Mouse (Mus musculus): ENCODE results near the gene Erbin.

Gene Erbin

DNA sequence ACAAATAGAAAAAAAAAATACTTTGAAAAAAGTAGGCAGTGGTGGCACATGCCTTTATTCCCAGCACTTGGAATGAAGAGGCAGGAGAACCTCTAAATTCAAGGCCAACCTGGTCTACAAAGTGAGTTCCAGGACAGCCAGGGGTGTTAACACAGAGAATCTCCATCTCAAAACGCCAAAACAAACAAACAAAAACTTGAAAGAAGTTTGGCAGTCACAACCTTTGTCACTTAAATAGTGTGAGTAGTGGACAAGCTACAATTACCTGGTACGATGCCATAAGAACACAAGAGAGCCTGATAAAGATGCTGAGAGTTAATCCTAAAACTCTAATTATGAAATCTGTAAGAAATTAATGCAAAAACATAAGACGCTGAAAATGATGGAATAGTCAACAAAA, 8.0 kb downstream of the Erbin start:
- no peak for DNase-seq (ENCODE audit: low spot score)

DNA sequence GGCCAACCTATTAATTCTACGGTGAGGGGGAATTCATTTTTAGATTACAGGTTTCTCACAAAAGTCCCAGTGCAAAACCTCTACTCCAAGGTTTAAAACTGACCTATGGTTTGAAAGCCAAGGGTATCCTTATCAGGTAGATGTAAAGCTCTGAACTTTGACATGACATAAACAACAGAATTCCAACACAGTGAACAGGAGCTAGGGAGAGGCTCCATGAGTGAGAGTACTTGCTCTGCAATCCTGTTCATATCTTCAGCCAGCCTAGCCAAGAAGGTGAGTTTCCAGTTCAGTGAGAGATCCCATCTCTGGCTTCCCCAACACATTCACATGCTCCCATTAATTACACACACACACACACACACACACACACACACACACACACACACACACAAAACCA, 9.7 kb downstream of the Erbin start:
- DNase-seq (ENCODE audit: low spot score), result no peak

DNA sequence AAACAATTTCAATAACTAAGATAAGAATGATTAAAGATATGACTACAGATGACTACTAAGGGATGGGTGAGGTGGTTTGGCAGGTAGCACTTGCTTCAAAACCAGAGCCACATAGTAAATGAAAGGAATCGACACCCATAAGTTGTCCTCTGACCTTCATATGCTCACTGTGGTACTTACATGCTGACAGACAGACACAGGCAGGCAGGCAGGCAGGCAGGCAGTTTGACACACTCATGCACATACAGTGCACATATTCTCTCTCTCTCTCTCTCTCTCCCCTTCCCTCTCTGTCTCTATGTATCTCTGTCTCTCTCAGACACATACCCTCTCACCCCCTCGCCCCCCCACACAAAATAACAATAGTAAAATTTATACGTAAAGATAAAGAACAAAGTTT, 10.4 kb downstream of the Erbin start:
- no peak for DNase-seq (ENCODE audit: low spot score)

DNA sequence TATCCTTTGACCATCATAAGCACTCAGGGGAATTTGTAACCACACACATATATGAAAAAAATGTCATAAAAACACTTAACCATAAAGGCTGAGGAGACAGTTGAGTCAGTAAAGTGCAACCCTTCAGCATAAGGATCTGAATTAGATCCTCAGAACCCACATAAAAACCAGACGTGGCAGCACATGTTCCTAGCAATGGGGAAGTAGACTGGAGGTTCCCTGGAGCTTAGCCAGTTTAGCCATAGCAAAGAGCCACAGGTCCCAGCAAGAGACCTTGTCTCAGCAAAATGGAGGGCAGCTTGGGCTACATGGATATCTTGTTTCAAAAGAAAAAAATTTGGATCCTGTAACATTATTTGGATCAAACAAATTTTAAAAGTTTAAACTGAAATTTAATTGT, 20.3 kb downstream of the Erbin start:
- no peak for DNase-seq (ENCODE audit: low spot score)

DNA sequence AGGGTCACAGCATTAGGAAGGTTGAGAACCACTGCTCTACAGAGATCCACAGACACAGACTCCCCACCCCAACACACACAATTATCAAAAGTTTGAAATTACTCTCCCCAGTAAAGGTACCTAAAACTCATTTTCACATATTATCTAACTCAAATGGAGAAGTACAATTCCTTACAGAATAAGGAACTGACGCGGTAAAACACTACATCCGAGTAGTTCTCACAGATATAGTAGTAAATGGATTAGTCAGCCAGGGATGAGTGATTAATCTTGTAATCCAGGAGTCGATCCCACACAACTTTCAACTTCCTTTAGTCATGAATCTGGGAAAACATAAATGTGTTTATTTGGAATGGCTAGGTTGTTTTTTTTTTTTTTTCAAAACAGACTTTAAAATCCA, 22.7 kb downstream of the Erbin start:
- DNase-seq (ENCODE audit: low spot score), result no peak

DNA sequence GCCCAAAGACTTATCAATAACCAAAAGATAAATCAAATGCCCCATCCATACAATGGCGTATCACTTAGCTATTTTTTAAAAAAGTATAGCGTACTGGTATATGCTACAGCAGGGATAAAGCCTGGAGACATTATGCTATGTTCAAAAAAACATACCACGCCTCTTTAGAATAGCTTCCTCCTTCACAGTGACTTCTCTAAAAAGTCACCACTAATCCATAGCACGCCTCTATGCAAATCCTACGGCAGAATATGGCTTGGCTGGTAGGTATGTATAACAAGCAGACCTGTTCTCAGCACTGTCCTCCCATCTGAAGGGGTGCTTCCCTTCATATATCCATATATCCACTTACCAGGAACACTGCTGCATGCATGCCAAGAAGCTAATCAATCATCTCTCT, 27.2 kb downstream of the Erbin start:
- no peak for DNase-seq (ENCODE audit: low spot score)

DNA sequence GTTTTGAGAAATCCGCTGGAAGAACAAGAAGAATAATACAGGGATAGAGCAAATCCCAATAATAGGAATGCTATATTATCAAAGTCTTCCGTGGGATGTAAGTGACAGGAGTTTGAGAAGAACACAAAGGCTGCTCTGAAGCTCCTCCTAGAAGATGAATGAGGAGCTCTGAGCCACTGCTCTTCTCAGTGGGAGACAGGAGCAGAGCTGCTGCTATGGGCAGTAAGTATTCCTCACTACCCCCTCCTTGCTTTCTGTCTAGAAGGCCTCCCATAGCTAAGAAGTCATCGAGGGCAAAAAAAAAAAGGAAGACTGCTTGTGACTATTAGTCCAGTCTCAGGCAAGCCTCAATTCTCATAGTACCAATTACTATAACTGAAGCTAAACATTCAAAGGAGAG, 30.3 kb downstream of the Erbin start:
- DNase-seq (ENCODE audit: low spot score), result no peak

DNA sequence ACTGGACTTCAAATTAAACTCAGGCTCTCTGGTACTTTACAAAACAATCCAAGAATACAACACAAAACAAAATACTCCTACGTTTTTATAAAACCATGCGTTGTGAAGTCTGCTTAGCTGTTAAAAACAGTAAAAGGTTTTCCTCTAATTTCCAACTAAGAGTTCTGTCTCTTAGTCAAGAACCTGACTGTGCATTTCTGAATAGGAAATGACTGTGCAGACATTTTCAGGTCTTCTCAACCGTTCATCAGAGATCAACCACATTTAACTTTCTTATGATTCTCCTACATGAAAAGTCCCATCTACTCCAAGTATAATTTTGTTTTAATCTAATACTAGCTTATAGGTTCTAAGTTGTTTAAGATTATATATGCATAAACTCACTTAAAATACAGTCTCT, 33.8 kb downstream of the Erbin start:
- no peak for DNase-seq (ENCODE audit: low spot score)

DNA sequence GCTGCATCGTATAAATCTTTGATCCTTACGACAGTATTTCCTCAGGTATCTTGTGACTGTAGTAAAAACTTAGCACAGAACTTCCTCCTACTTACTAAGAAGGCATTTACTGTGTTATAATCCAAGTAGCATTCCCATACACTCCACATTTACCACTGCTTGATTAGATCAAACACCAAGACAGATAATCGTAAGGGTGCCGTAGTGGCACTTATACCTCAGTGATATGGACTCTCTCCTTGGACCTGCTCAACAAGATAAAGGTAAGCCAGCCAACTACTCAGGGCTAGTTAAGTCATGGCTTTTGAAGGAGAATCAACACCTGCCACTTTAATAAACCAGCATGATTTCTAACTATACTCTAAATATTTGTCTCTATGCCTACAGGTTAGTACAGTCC, 39.1 kb downstream of the Erbin start:
- DNase-seq (ENCODE audit: low spot score), result no peak

DNA sequence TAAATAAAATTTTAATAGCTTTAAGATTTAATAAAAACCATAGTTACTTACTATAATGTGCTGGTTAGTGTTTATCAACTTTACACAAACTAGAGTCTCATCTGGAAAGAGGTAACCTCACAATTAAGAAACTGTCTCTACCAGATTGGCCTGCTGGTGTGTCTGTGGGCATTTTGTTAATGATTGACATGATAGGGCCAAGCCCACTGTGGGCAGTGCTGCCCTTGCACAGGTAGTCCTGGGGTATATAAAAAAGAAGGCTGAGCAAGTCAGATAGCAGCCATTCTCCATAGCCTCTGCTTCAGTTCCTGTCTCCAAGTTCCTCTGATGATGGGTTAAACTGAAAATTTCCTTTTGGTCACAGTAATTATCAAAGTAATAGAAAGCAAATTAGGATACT, 43.6 kb downstream of the Erbin start:
- DNase-seq (ENCODE audit: low spot score), result no peak

DNA sequence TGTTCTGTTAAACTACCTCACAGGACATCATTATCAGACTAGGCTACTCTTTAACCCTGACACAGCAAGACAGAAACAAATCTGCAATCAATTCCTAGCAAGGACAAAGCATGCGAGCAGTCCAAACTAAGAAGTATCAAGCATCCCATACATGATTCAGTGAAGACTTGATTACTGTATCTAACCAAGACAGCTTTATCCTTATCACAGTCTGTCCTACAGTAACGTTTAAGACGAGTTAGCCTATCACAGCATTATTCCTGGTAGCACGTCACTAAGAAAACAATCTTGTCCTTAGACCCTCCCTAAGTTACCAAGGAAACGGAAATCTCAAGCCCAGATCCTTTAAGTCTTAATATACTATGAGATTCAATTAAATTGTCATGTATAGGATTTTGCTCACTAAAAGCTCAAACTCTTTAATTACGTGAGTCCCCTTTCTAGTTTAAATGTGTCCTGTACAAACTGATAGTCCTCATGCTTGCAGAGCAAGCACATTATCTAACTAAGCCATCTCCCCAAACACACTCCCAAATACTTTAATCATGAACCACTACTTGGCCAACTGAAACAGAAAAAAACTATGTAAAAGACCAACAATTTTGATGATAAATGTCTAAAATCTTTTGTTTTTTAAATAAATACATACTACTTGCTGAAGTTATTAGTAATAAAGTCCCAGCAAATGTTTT, 44.3 kb downstream of the Erbin start:
- no peak for DNase-seq (ENCODE audit: low spot score)

DNA sequence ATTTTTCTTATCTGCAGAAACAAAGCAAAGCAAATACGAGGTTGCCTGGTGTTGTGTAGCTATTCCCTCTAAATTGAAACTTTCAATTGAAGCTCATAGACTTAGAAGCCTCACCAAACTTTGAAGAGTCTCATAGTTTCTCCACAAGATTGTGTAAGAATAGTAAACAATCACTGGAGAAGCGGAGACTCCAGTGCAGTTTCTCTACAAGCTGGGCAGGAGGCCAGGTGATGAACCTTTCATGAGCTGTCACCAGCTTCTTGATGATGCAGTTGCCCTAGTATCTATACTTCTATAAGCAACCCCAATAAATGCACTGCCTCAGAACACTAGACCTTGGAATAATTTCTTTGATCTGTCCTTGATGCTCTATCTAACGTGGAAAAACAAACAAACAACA, 49.5 kb downstream of the Erbin start:
- no peak for DNase-seq (ENCODE audit: low spot score)

DNA sequence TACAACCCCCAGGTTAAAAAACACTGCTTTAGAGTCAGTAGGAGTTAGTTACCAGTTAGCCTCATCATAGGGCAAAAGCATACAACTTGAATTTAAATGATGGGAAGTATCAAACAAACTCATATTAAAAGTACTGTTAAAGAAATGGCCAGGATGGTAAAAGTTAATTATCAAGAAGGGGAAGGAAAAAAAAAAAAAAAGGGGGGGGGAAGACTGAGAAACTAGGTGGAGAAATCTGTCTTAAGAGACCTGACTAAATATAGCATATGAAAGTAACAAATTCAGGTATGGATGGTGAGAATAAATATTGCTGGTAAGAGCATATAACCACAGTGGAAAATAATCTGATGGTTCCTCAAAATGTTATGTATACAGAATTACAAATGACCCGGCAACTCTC, 50.2 kb downstream of the Erbin start:
- no peak for DNase-seq (ENCODE audit: low spot score)

DNA sequence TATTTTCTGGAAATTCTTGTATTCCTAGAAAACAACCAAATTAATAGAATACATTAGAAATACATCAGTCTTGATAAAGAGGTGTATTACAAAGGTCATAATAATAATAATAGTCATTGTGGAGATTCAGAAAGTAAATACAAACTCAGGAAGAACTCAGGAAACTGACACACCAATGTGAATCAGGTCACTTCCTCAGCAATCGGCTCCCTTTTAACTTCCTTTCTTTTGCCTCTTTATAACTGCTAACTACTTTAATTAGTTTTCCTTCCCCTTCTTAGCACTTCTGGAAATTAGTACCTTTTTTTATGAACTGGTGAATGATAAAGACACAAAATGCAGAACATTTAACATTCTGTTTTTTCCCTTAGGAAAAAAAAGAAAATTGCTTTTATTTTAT, 51.4 kb downstream of the Erbin start:
- DNase-seq (ENCODE audit: low spot score), result no peak

DNA sequence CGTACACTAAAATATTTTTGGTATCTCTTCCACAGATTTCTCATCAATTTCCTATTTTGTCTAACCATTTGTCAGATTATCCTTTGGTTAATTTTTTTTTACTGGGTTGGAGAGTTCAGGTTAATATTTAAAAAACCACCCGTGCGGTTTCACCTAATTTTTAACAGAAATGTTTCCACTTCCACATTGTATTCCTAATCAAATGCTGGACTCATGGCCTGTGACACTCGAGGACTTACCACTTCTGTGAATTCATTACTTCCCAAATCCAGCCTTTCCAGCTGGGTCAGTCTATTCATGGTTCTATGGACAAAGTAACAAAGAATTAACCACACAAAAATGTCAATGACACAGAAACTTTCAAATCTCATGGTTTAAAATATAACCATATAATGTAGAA, 58.3 kb downstream of the Erbin start:
- DNase-seq (ENCODE audit: low spot score), result no peak

DNA sequence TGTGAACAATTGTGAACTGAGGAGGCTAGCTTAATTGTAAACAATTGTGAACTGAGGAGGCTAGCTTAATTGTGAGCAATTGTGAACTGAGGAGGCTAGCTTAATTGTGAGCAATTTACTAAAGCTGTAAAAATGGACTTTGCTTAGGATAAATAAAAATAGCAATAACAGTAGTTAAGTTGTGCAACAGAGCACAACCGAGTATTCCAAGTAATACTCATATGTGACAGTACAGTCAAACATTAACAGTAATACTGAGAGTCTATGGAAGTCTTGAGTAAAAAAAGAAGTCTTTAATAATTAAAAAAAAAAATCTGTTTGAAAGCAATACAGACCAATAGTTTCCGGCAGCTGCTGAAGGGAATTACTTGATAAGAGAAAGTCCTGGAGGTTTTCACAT, 61.3 kb downstream of the Erbin start:
- DNase-seq (ENCODE audit: low spot score), result no peak

DNA sequence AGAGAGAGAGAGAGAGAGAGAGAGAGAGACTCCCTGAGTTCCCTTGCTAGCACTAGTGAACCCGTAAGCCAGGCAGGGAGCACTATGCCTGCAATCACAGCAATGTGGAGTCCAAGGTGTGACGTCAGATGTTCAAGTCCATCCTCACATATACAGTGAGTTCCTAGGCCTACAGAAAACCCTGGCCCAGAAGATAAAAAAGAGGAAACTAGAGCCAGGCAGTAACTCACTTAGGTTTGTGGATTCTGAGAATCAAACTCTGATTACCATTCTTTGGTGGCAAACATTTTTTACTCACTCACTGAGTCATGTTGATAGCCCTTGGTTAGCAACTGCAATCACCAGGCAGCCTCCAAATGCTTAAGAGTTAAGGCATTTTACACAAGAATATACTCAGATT, 72.7 kb downstream of the Erbin start:
- no peak for DNase-seq (ENCODE audit: low spot score)

DNA sequence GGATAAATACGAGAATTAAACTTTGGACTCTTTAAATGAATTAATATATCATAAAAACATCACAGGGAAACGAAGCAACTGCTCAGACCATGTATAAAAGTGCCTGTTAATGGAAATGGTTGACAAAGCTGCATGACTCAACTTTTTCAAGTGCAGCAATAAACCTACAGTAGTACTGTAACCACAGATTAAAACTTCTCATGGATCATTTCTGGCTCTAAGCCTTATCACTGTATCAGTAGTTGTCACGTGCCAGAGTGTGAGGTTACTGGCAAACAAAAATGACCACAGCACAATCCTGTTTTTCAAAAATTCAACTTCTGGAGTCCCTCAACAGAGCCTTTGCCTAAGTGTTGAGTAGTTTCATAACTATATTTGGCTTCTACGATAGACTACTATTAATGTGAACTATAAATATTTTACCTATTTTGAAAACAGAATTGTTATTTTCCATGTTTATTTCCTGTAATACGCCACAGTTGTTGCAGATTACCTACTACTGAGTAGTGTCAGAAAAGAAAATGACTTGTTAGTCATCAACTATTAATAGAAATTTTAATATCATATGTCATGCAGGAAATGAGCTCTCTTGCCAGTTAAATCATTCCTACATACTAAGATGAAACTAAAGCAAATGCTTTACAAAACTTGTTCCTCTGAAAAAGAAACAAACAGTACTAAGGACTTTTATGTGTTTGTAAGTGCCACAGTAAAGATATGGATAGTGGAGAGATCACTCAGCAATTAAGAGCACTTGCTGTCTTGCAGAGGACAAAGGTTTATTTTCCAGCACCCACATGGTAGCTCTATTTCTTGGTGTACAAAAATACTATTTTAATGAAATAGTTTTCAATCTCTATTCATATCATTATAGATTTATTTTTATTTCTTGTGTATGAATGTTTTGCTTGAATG, 78.8 kb downstream of the Erbin start:
- DNase-seq (ENCODE audit: low spot score), result no peak

DNA sequence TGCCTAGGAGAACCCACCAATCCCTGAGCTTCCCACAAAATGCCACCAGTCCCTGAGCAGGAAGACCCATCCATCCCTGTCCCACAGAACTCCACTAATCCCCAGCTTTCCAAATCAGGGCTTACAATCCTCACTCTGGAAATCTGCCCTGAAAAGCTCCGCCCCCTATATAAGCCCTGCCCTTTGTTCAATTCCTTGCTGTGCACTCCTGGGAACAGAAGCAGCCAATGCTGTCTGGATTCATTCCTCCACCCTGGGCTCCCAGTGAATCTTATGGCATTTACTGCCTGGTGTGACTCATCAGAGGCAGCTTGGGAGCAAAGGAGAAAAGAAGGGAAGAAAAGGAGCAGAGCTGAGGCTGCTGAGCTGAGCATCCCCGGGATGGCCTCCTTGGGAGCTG, 81.7 kb downstream of the Erbin start:
- DNase-seq (ENCODE audit: low spot score), result no peak

DNA sequence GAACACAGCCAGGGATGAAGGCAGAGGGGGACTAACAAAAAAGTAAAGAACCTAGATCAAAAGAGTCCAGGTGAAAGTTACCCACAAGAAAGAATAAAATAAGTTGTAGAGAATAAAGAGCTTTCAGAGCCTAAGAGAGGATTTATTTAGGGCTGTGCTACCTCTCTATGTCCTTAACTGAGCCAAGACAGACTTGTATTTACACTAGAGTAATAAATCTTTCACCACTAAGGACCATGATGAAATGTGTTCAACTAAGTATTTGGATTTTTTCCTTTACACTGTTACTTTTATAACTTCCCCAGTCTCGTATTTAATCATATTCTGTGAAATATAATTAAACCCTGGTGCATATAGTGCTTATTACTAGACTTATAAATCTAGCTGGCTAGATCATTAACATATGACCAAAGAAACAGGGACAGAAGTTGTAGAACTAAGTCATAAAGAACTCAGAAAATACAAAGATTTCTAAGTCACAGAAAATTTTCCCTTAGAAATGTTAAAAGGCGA, 90.6 kb downstream of the Erbin start:
- DNase-seq (ENCODE audit: low spot score), result no peak

DNA sequence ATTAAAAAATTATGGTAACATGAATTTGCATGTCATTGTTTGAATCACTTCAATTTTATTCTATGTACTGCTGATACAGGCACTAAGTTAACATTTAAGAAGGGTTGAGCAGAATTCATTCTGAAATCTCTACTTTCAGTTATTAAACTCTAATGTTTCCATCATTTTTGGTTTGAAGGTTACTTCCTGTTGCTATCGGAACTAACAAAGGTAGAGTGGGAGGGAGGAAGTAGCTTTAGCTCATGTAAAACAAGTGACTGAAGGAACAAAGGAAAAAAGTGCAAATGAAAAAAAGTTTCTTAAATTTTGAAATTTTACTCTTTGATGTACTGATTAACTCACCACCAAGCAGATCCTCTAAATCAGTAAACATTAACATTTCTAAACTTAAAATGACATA, 98.0 kb downstream of the Erbin start:
- DNase-seq (ENCODE audit: low spot score), result no peak

DNA sequence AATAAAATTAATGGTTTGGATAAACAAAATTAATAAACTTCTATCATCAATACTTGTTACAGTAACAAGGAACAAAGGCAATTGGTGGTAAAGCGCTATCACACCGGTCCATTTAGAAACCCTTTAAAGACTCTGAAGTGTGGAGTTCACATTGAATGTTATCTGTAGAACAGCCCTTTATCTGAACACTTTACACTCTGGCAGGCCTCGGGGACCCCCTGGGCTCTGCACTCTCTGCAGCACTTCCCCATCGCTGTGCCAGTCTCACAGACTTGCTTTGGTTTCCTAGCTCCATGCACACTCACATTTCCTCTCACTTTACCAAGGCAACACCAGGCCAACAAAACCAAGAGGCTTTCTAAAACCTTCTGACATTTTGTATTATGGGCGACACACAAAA, 100.9 kb downstream of the Erbin start:
- no peak for DNase-seq (ENCODE audit: low spot score)

DNA sequence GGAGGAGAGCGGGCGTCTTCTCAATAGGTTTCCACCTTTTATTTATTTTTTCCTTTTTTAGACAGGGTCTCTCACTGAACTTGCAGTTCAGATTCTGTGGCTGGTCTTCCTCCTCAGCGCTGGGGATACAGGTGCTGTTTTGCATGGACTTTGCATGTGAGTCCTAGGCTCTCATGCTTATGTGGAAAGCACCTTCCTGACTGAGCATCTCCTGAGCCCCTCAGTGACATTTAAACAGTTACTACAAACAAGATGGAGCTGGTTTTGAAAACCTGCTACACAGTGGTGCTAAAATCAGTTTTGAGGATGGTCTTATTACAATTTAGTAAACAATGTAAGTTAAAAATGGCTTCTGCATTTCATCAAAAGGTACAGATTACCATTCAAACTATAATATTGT, 102.4 kb downstream of the Erbin start:
- no peak for DNase-seq (ENCODE audit: low spot score)

DNA sequence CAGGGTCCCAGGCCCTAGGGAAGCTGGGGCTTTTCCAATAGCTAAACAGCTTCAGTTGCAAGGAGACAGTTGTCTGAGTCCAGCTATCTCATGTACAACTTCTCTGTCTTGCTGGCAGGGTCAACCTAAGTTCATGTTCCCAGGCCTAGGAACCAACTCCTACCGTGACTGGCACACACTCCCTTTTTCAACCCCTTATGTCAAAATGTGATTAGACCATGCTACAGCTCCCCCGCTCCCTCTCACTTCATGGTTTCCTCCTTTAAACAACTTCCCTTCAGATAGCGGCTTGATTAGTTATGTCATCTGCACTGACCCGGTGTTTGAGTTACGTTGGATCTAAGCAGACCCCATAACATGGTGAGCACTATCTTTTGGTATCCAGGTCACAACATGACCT, 112.8 kb downstream of the Erbin start:
- DNase-seq (ENCODE audit: low spot score), result no peak

All from urinary bladder, postnatal 25 days (tissue).